Mouse (Mus musculus) CD4-positive, CD25-positive, alpha-beta regulatory T cell, adult 4 months (primary cell): Measurements from ENCODE around the gene Plekha8. TPM values are rescaled to one million over a fixed set of nuclear protein-coding genes. Genes with fewer than 3 reads are reported as not detected.

Source experiments
- ATAC-seq: one replicate; pipeline ENCODE4 v1.8.0; 2017
- polyA plus RNA-seq, 2 experiments: library from polyadenylated mRNA; unstranded; fragments of 100-300 nt; shearing (Covaris generic); gene quantifications; one replicate each; pipeline ENCODE4 v1.2.1; 2017

Plekha8 gene
- under 1 TPM; 0.67 to 0.73 TPM for polyA plus RNA-seq

- ATAC-seq = peak; percentile 52
Observed at GRCm38 (mm10) chr6:54594469-54595329, at the start of gene Plekha8. Gene Plekha8, plus strand, starts transcription at chr6:54595111.

- no peak for ATAC-seq
Observed at GRCm38 (mm10) chr6:54548314-54549019, 46.4 kb upstream of the Plekha8 start.

- no peak for ATAC-seq
Observed at GRCm38 (mm10) chr6:54549311-54549710, 45.6 kb upstream of the Plekha8 start.

GRCm38 (mm10) chr6:54550801-54551323, 44.0 kb upstream of the Plekha8 start:
- ATAC-seq = no peak

- no peak for ATAC-seq
Observed at GRCm38 (mm10) chr6:54552721-54553413, 42.0 kb upstream of the Plekha8 start.

GRCm38 (mm10) chr6:54553632-54554031, 41.3 kb upstream of the Plekha8 start:
- ATAC-seq = no peak

GRCm38 (mm10) chr6:54554341-54555110, 40.4 kb upstream of the Plekha8 start:
- no peak for ATAC-seq

GRCm38 (mm10) chr6:54555816-54556215, 39.1 kb upstream of the Plekha8 start:
- no peak for ATAC-seq

- ATAC-seq = no peak
Observed at GRCm38 (mm10) chr6:54557671-54558070, 37.2 kb upstream of the Plekha8 start.

GRCm38 (mm10) chr6:54558466-54558865, 36.4 kb upstream of the Plekha8 start:
- no peak for ATAC-seq

- ATAC-seq = no peak
Observed at GRCm38 (mm10) chr6:54562018-54562809, 32.7 kb upstream of the Plekha8 start.

GRCm38 (mm10) chr6:54563561-54563960, 31.4 kb upstream of the Plekha8 start:
- no peak for ATAC-seq

- ATAC-seq = no peak
Observed at GRCm38 (mm10) chr6:54564506-54564991, 30.4 kb upstream of the Plekha8 start.

GRCm38 (mm10) chr6:54565012-54565411, 29.9 kb upstream of the Plekha8 start:
- ATAC-seq = no peak

- no peak for ATAC-seq
Observed at GRCm38 (mm10) chr6:54565665-54566545, 29.0 kb upstream of the Plekha8 start, which contains the start of gene Scrn1. Gene Scrn1, minus strand, starts transcription at chr6:54566489.

GRCm38 (mm10) chr6:54566546-54566919, 28.4 kb upstream of the Plekha8 start:
- ATAC-seq = no peak

GRCm38 (mm10) chr6:54569776-54570175, 25.1 kb upstream of the Plekha8 start:
- ATAC-seq = no peak

GRCm38 (mm10) chr6:54573218-54573955, 21.5 kb upstream of the Plekha8 start:
- no peak for ATAC-seq

- ATAC-seq = peak; percentile 74
Observed at GRCm38 (mm10) chr6:54586175-54586574, 8.7 kb upstream of the Plekha8 start.
